13 mouse cellular contexts compared by ENCODE assay signal in the genomic region with DNA sequence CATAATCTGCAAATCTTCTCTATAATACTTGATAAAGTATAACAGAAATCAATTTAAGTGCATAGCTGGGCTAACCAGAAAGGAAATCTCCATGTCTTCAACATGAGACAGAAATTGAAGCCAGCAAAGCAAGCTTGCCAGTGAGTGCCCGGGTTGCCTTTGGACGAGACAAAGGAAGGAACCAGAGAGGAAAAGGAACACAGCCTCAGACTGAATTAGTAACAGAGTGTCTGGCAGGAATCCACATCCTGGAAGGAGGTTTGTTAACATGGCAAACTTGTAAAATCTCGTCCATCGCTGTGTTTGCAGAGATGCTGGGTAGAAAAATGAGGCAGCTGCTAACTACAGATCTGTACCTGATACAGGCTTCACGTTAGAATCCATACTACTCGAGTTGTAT.
DNase-seq lines count a peak whose midpoint lies in the region; ATAC-seq and TF ChIP-seq lines count a peak whose summit lies in the region.
"Had no signal": no experiment of that assay in that cellular context is flagged by ENCODE, and none has a peak within 500 bp of the region (broad histone marks: within the 10 kb centered on the region; RNA-seq: fewer than 3 reads in every experiment).

No protein-coding gene starts in this region.

- H3K36me3 ChIP-seq in embryonic facial prominence, embryonic 14.5 days (ENCODE audit: control insufficient read depth, insufficient read depth, low read length) = no peaks in the 10 kb centered on the region
- no peaks in the 10 kb centered on the region for H3K36me3 ChIP-seq in lung, postnatal 0 days (ENCODE audit: insufficient read depth, low read length)
- H3K36me3 ChIP-seq: liver, embryonic 15.5 days had no signal

- TF ChIP-seq CTCF in lung, postnatal 0 days (IDR thresholded peaks at IDR 0.05) = no peak

- WGBS in embryonic facial prominence, embryonic 14.5 days = 46% methylated on average over 6 of the region's 6 CpGs
- WGBS in lung, postnatal 0 days = 38% methylated on average over 6 of the region's 6 CpGs

- H3K27ac ChIP-seq in embryonic facial prominence, embryonic 14.5 days (replicated peaks; ENCODE audit: low read depth, low read length) = peak overlapping the region; percentile 24
- H3K27ac ChIP-seq in lung, postnatal 0 days (ENCODE audit: low read length) = no peak overlapping the region
- H3K27ac ChIP-seq: heart, adult 2 months; liver, embryonic 15.5 days had no signal

- peak; percentile 21 to 45 for DNase-seq in frontal cortex, postnatal 36 days (ENCODE audit: low spot score in 2 of 2)
- no peak for DNase-seq in frontal cortex, postnatal 10 days (ENCODE audit: low spot score in 2 of 2)
- peak; percentile 9 to 27 for DNase-seq in left cerebral cortex, postnatal 25 days (ENCODE audit: low spot score in 2 of 2)
- no peak for DNase-seq in left cerebral cortex, adult 11 months (ENCODE audit: low spot score)
- peak; percentile 60 for DNase-seq in embryonic facial prominence, embryonic 14.5 days (ENCODE audit: low spot score)
- peak; percentile 16 for DNase-seq in lung, postnatal 0 days (ENCODE audit: low spot score)
- no peak for DNase-seq in testis, postnatal 14 days (ENCODE audit: low spot score)
- DNase-seq in adrenal gland, postnatal 10 days = no peak
- DNase-seq: heart, adult 2 months; heart, postnatal 4 days had no signal

- peaks cover 3% of the 10 kb centered on the region; the same call in 1 of the 2 replicates for H3K4me1 ChIP-seq in embryonic facial prominence, embryonic 14.5 days (ENCODE audit: control insufficient read depth, insufficient read depth, low read length)
- H3K4me1 ChIP-seq in lung, postnatal 0 days (ENCODE audit: insufficient read depth, low read depth, low read length) = no peaks in the 10 kb centered on the region
- H3K4me1 ChIP-seq: liver, embryonic 15.5 days had no signal

- no peak for ATAC-seq in embryonic facial prominence, embryonic 14.5 days (ENCODE audit: low read depth)
- ATAC-seq in lung, postnatal 0 days = no peak
- ATAC-seq: CD4-positive, CD25-positive, alpha-beta regulatory T cell, adult 4 months had no signal

- H3K9me3 ChIP-seq in embryonic facial prominence, embryonic 14.5 days (ENCODE audit: control insufficient read depth, low read length) = no peaks in the 10 kb centered on the region
- H3K9me3 ChIP-seq in lung, postnatal 0 days (ENCODE audit: low read length) = no peaks in the 10 kb centered on the region
- H3K9me3 ChIP-seq: liver, embryonic 15.5 days had no signal

- no peaks in the 10 kb centered on the region for H3K27me3 ChIP-seq in embryonic facial prominence, embryonic 14.5 days (replicated peaks; ENCODE audit: control insufficient read depth, insufficient read depth, low read length)
- H3K27me3 ChIP-seq in lung, postnatal 0 days (replicated peaks; ENCODE audit: insufficient read depth, low read length) = no peaks in the 10 kb centered on the region
- H3K27me3 ChIP-seq: liver, embryonic 15.5 days had no signal

- H3K9ac ChIP-seq in embryonic facial prominence, embryonic 14.5 days (ENCODE audit: low read depth, low read length) = no peak overlapping the region
- H3K9ac ChIP-seq in lung, postnatal 0 days (replicated peaks; ENCODE audit: low read depth) = no peak overlapping the region
- H3K9ac ChIP-seq: liver, embryonic 15.5 days had no signal

- intact Hi-C loops in left cerebral cortex, postnatal 25 days (cut with DNase I) = loop anchor here (5.0 to 10.0 kb wide), 2 partner anchors 83 to 121 kb away; a partner anchor contains a TSS

- TF ChIP-seq EP300 in lung, postnatal 0 days (IDR thresholded peaks at IDR 0.05) = no peak

- no peak overlapping the region for H3K4me3 ChIP-seq in embryonic facial prominence, embryonic 14.5 days (ENCODE audit: low read depth, low read length)
- H3K4me3 ChIP-seq in lung, postnatal 0 days (ENCODE audit: low read depth, low read length) = no peak overlapping the region
- H3K4me3 ChIP-seq: erythroblast, embryonic 14.5 days; heart, adult 2 months; liver, embryonic 15.5 days had no signal

- H3K4me2 ChIP-seq in embryonic facial prominence, embryonic 14.5 days (ENCODE audit: low read depth, low read length) = no peak overlapping the region
- H3K4me2 ChIP-seq in lung, postnatal 0 days (replicated peaks; ENCODE audit: low read depth, low read length) = no peak overlapping the region
- H3K4me2 ChIP-seq: liver, embryonic 15.5 days had no signal

Comparison
In these comparisons a context has a peak if more than half of its experiments do, and no peak if none do; other contexts are left out.
1. DNase-seq: peak in frontal cortex, postnatal 36 days (2 of 2), left cerebral cortex, postnatal 25 days (2 of 2), embryonic facial prominence, embryonic 14.5 days (single experiment) and lung, postnatal 0 days (single experiment); none in frontal cortex, postnatal 10 days (0 of 2), left cerebral cortex, adult 11 months (single experiment), testis, postnatal 14 days (single experiment) and adrenal gland, postnatal 10 days (single experiment).